Mouse (Mus musculus) heart, postnatal 25 days (tissue): Measurements from ENCODE around the gene Uvrag. TPM values are rescaled to one million over a fixed set of nuclear protein-coding genes. Genes with fewer than 3 reads are reported as not detected.
"Not testable (repeated sequence)": the region's sequence is repeated elsewhere in the genome, so short reads cannot be mapped to it uniquely, and the experiment has no call there.

Experiments
- DNase-seq: peaks from one replicate; pipeline ENCODE4 v3.0.0; 2022; ENCODE audit warnings: low spot score
- intact Hi-C: fragments of 180-260 bp; cut with DNase I; formaldehyde crosslinking; loops from one replicate; pipeline ENCODE4 v1.15.1; 2025
- total RNA-seq, 2 experiments: library from RNA; stranded (reverse); gene quantifications; 2 replicates each; pipeline ENCODE4 v1.2.3; 2021

Gene Uvrag
- total RNA-seq, 2 experiments from 2014 or later, result 24.9 to 26.3 TPM

GRCm38 (mm10) chr7:99067710-99068109 lies 73.2 kb downstream of the Uvrag start:
- intact Hi-C loops, result no loop called here
- no peak for DNase-seq

GRCm38 (mm10) chr7:99065920-99066319 lies 75.0 kb downstream of the Uvrag start:
- intact Hi-C loops, result no loop called here
- no peak for DNase-seq

DNA sequence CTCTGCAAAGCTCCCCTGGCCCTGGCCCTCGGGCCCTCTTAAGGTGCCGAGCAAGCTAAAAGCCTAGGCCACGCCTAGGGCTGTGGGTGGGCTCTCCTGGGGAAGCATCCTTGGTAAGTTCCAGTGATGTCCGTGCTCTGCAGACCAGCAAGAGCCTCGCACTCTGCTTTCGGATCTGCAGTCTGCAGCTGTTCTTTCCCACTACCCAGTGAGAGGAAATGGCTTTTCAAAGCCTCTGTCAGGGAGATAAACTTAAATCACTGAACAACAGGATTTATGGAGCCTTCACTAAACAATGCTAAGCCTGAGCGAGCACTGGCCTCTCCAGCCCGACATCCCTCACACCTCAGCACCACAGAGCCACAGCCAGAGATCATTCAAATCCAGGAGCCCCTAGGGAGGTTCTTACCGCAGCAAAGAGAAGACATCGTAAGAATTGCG lies 75.5 kb downstream of the Uvrag start:
- no peak for DNase-seq
- intact Hi-C loops, result no loop called here

- DNase-seq, result no peak
- intact Hi-C loops, result no loop called here
Measured at GRCm38 (mm10) chr7:99064795-99065194, 76.1 kb downstream of the Uvrag start.

DNA sequence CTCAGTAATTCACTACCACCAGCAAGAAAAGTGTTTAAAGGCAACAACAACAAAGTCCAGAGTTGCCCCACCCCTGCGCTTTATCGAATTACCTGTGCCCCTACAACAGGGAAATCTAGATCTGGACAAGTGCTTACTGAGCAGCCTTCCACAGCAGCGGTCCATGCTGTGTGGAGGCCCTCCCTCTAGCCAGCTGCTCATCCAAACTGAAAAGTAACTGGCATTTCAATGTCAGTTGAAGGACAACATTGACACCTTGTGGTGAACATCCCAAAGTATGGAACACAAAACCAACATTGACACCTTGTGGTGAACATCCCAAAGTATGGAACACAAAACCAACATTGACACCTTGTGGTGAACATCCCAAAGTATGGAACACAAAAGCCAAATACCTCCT lies 78.7 kb downstream of the Uvrag start:
- intact Hi-C loops, DNase-seq: not testable (repeated sequence)

DNA sequence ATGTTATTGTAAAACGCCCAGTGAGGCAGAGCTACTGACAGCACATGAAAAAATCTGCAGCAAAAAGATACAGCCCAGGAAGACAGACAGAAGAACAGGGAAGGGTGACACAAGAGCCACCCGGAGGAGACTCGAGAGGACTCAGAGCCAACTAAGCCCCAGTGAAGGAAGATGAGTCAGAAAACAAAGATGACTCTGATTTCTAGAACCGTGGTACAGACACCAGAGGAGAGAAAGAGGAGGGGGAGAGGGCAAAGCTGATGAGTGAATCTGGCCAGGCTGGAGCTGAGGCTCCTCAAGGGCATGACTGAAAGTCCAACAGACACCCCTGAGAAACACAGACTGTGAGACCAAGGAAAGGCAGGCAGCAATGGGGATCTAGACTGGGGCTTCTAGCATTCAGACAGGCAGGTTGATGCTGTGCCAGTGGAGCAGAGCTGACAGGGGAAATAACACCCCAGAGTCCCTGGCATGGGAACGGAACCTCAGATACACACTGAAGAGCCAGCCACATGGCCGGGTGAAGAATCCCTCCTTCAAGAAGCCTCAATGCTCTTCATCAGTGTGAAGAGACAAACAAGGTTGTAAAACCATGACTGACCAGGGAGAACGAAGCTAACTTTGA lies 79.8 kb downstream of the Uvrag start:
- intact Hi-C loops, result no loop called here
- no peak for DNase-seq

DNA sequence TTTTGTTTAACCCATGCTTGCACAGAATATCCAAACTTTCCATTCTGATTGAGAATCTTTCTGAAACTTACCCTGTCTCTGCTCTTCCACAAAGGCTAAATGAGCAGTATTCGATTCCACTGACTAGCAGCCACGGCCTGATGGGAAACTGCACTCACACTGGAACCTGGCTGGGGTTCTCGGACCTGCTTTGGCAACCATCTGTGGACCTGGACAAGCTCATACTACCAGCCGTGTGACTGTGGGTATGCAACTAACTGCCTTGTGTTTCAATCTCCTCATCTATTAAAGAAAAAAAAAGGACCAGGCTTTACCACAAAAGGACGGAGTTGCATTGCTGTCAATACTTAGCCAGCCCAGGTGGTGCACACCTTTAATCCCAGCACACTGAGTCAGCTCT lies 80.5 kb downstream of the Uvrag start:
- intact Hi-C loops, result no loop called here
- DNase-seq, result no peak

DNA sequence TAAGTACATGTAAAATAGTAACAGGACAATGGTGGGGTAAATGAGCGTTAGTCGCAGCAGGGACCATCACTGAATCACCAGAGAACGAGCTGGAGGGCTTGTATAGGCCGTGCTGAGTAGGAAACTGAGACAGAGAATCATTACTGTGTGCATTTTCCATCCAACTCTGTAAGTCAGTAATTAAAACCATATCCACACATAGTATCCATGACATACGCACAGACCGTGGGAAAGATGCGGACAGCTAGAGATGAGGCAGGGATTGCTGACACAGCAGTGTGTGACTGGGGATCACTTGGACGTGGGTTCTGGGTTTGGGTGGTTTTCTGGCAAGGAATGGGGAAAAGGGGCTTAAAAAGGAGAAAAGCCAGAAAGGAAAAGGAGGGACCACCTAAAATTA lies 81.0 kb downstream of the Uvrag start:
- DNase-seq, result no peak
- intact Hi-C loops, result no loop called here

GRCm38 (mm10) chr7:99057053-99057630 lies 83.8 kb downstream of the Uvrag start:
- DNase-seq, result no peak
- intact Hi-C loops, result no loop called here

- intact Hi-C loops, result no loop called here
- DNase-seq, result no peak
Measured at GRCm38 (mm10) chr7:99053626-99054025, 87.3 kb downstream of the Uvrag start.

DNA sequence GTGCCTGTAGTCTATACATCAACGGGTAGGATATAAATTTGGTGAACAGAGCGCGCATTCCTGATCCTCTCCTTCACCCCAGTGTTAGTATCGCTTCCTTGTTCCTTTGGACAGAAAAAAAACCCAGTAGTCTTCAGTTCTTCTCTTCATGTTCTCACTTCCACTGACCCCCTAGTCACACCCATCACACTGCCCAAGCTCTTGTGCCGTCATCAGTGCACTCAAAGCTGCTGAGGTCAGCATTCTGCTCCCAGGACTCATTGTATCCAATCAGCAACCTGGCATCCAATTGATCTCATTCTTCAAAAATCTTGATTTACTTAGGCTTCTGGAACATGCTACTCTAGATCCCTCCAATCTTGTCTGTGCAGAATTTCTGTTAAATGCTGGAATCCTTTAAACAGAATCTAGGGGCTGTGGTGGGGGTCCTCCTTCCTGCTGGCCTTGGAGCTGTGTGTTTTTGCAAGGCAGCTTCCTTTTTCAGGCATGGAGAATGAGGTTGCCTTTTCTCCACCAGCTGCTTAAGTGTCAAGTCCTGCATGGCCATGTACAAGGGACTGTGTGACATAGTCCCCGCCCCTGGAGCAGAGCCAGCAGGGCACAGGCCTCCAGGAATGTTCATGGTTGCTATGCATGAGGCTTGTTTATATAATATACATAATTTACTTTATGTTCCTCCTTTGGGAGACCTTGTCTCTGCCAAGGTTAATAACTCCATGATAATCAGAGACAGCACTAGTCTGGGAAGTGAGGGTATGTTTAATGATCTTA lies 88.3 kb downstream of the Uvrag start:
- no peak for DNase-seq
- intact Hi-C loops, result no loop called here

DNA sequence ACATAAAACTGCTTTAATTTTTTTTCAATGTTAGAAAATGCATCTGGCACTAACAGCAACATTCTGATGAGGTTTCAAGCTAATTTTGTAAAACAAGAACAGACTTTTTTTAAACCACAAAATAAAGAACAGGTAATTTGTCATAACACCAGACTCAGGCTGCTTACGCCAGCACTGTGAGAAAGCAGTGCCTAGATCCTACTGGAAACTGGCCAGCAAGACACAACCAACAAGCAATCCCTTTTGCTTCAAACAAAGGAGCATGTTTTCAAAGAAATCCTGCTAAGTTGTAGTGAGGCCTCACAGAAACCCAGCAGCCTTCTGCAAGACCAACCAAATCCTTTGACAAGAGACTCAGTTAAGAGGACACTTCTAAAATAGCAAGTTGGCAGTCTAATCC lies 90.1 kb downstream of the Uvrag start:
- no peak for DNase-seq
- intact Hi-C loops, result no loop called here

DNA sequence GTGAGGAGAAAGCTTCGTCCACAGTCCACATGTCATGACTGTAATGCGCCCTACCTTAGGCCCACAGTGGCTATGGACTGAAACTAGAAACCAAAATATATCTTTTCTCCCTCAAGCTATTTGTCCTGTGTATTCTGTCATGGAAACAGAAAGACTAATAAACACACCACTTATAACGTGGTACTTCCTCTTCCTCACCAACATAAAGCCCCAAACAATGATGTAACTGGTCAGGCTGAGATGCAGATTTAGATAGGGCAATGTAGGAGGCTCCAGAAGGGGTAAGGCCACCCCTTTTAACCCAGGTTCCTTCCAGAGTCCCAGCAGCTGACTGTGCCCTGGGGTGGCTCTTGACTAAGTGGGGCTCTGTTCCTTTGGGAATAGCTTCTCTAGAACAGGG lies 91.0 kb downstream of the Uvrag start:
- DNase-seq, result no peak
- intact Hi-C loops, result no loop called here

DNA sequence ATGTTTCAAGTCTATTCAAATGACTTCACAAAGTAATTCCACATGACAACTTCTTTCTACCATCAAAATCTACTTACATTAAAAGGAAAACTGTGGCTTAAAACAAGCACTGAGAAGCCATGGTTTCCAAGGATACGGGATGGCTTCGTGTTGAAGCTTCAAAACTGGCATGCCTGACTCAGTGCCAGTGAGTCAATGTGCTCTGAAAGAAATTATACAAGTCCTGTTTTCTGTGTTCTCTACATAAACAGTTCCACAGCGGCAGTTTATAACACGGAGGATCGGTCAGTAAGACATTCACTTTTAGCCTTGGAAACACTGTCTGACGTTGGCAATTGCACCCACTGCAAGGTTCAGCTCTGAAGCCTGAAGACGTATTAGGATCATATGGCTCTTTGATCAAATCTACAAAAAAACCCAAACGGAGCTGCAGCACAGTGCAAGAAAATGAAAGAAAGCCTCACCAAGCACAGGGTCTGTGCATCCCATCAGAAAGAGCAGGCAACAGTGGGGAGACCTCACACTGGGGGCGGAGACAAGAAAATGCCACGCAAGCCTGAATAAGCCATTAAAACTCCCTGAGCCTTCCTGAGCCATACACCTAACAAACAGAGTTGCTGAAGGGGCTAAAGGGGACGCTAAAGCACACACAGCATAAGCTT lies 94.3 kb downstream of the Uvrag start:
- intact Hi-C loops, result no loop called here
- DNase-seq, result no peak

DNA sequence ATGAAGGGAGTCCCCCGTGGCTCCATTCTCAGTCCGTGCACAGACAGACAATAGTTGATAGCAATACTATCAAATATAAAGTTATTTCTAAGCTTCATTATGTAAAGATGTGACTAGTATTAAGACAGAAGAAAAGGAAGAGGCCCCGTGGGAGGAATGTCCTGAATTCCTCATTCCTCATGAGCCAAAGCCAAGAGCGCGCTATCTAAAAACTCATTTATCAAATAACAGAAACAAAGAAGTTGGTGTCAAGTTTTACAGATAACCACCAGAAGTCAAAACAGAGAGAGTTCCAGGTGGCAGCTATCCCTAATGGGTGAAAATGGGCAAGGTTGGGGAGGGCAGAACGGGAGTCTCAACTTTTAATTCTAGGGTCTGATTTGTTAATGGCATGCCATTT lies 95.4 kb downstream of the Uvrag start:
- DNase-seq, result no peak
- intact Hi-C loops, result no loop called here

DNA sequence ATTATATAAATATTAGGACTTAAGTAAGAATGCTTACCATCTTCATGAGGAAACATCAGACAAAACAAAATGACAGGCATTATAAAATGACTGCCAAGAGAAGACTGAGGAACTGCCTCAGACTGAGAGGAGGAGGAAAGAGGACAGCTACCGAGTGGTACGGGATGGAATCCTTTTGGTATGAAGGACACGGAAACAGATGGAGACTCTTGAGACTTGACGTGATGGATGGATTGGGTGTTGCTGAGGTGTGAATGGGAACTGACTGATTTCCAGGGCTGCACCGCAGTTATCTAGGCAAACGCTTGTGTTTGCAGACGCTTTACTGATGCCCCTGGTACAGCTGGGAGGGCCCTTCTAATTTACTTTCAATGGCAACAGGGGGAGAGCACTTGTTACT lies 97.0 kb downstream of the Uvrag start:
- DNase-seq, result no peak
- intact Hi-C loops, result no loop called here

DNA sequence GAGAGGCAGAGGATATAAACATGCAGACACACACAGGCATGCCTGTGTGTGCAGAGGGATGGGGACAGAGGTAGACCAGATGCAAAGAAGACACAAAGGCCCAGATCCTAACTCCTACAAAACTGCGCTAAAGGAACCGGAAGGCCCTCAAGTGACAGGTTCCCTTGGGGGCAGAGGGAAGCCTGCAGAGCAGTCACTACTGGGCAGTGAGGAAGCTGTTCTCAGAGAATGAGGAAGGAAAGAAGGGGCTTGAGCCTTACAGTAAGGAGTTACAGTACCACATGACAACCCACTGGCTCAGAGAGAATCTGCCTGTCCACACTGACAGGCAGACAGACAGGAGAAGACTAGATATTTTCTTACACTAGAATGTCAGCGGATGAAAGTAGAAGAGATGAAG lies 97.6 kb downstream of the Uvrag start:
- no peak for DNase-seq
- intact Hi-C loops, result no loop called here

GRCm38 (mm10) chr7:99041818-99042217 lies 99.1 kb downstream of the Uvrag start:
- DNase-seq, result no peak
- intact Hi-C loops, result no loop called here

DNA sequence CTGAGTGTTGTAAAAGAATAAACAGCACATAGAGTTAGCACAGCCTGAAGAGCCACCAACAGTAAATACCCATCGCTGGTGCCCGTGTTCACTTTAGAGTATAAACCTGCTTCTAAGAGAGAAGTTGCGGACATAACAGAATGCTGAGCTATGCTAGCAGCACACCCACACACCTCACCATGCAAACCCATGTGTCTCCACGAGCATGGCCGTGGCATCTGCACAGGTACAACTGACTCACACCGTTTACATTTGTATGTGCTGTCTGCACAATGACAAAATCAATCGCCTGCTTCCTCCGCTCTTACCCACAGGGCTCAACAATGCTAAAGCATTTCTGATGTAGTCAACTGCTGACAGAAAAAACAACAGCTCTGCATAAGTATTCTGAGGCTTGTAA lies 101.0 kb downstream of the Uvrag start:
- intact Hi-C loops, result no loop called here
- no peak for DNase-seq

- DNase-seq, result no peak
- intact Hi-C loops, result no loop called here
Measured at GRCm38 (mm10) chr7:99036284-99036683, 104.7 kb downstream of the Uvrag start.

DNA sequence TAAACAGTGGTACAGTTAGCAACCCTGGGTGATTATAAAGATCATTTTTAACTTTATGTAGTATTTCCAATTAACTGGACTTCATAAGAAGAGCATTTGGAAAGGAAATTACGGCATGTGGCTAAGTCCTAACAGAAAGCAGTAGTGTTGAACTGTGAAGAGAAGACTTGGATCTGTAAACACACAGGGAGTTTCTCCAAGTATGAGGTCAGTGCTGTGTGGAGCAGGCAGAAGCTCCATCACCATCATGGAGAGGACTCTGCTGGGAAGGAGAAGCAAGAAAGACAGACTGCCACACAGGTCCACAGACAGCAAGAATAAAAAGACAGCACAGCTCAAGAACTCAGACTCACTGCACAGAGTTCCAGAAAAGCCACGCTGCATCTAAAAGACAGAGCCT lies 106.0 kb downstream of the Uvrag start:
- intact Hi-C loops, result no loop called here
- DNase-seq, result no peak
